Mouse (Mus musculus) heart, embryonic 14.5 days (tissue): ENCODE data around the gene Atg9b. TPM values are rescaled to one million over a fixed set of nuclear protein-coding genes. Genes with fewer than 3 reads are reported as not detected.
A peak's percentile ranks its signal among the peaks of the same experiment; 100 is the strongest.

Experiments
- ATAC-seq: fragments of 200-750 bp; cut with Nextera tagmentation; 2 replicates; pipeline ENCODE4 v1.8.0; 2017; ENCODE audit warnings: low read depth, moderate TSS enrichment; ENCODE audit not compliant: insufficient number of reproducible peaks, insufficient read depth, low FRiP score
- H3K27ac ChIP-seq, 2 experiments: fragments of 200-500 bp in 1 of 2; fragments of 300-500 bp in 1 of 2; sonication (generic) in 1 of 2; replicated peaks in 1 of 2; 2 replicates each; pipeline ENCODE4 v1.5.1; 2012 to 2014; ENCODE audit warnings: low read depth in 2 of 2, low read length in 2 of 2, control low read depth in 1 of 2, mild to moderate bottlenecking in 1 of 2, mixed read lengths in 1 of 2; ENCODE audit not compliant: control insufficient read depth in 1 of 2, insufficient read depth in 1 of 2
- H3K27me3 ChIP-seq: fragments of 300-500 bp; sonication (generic); 2 replicates; pipeline ENCODE4 v1.6.1; 2014; ENCODE audit warnings: mild to moderate bottlenecking, low read length, control low read depth; ENCODE audit not compliant: control insufficient read depth, insufficient read depth
- H3K36me3 ChIP-seq: fragments of 300-500 bp; sonication (generic); 2 replicates; pipeline ENCODE4 v1.6.1; 2014; ENCODE audit warnings: mild to moderate bottlenecking, control low read depth, low read length, mixed read lengths; ENCODE audit not compliant: control insufficient read depth, insufficient read depth
- H3K4me1 ChIP-seq, 2 experiments: fragments of 200-500 bp in 1 of 2; fragments of 300-500 bp in 1 of 2; sonication (generic) in 1 of 2; 2 replicates each; pipeline ENCODE4 v1.6.1; 2012 to 2014; ENCODE audit warnings: low read length in 2 of 2, control low read depth in 1 of 2, mixed read lengths in 1 of 2; ENCODE audit not compliant: control insufficient read depth in 2 of 2, insufficient read depth in 2 of 2
- H3K4me2 ChIP-seq: fragments of 300-500 bp; sonication (generic); 2 replicates; pipeline ENCODE4 v1.6.1; 2014; ENCODE audit warnings: mild to moderate bottlenecking, low read length
- H3K4me3 ChIP-seq, 2 experiments: fragments of 200-500 bp in 1 of 2; fragments of 300-500 bp in 1 of 2; sonication (generic) in 1 of 2; 2 replicates each; pipeline ENCODE4 v1.5.1; 2012 to 2014; ENCODE audit warnings: low read length in 2 of 2, mild to moderate bottlenecking in 2 of 2, control low read depth in 1 of 2, low read depth in 1 of 2, moderate library complexity in 1 of 2; ENCODE audit not compliant: control insufficient read depth in 1 of 2, insufficient read depth in 1 of 2
- H3K9ac ChIP-seq: fragments of 300-500 bp; sonication (generic); 2 replicates; pipeline ENCODE4 v1.6.1; 2014; ENCODE audit warnings: mild to moderate bottlenecking, low read length
- H3K9me3 ChIP-seq: fragments of 300-500 bp; sonication (generic); 2 replicates; pipeline ENCODE4 v1.6.1; 2016; ENCODE audit warnings: low read length, control low read depth; ENCODE audit not compliant: control insufficient read depth
- WGBS: fragments of 180-500 bp; shearing (Covaris S2); extraction: QIAGEN DNeasy Blood & Tissue Kit; methylation state at CpG from one replicate; pipeline ENCODE4 v1.1.7; 2014; 5-methylcytosine and 5-hydroxymethylcytosine counted together
- polyA plus RNA-seq: library from polyadenylated mRNA; unstranded; fragments of >200 nt; fragmentation: Nextera tagmentation; extraction: Ambion mirVana; gene quantifications from 2 replicates; pipeline ENCODE4 v1.2.1, GENCODE M21; 2014

The Atg9b gene
- polyA plus RNA-seq, 1 experiment from 2014 or later = 1.5 TPM

DNA sequence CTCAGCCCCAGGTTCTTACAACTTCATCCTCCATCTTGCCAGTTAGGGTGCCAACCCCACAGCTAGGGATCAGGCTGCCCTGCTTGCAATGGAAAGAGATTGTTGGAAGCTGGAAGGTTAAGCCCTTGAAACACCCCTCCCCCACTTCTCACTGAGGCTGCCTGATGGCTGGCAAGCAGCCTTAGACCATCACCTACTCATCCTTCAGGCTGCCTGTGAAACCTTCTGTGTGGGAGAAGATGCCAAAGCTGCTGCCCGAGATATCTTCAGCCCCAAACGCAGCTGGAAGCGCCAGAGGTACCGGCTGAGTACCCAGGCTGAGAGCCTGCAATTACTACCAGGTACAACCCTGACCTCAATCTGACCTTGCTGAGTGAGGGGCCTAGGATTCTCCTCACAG lies 12.4 kb downstream of the Atg9b start:
- no peak overlapping the region for H3K4me2 ChIP-seq
- no peak for ATAC-seq
- H3K9me3 ChIP-seq = no peaks in the 10 kb centered on the region
- peaks cover 19 to 28% of the 10 kb centered on the region in 2 experiments for H3K4me1 ChIP-seq
- H3K9ac ChIP-seq = no peak overlapping the region
- no peak overlapping the region for H3K4me3 ChIP-seq
- H3K36me3 ChIP-seq = peaks cover 7% of the 10 kb centered on the region; the same call in 1 of the 2 replicates
- no peaks in the 10 kb centered on the region for H3K27me3 ChIP-seq
- H3K27ac ChIP-seq = no peak overlapping the region
- WGBS = 42% methylated on average over 4 of the region's 4 CpGs

DNA sequence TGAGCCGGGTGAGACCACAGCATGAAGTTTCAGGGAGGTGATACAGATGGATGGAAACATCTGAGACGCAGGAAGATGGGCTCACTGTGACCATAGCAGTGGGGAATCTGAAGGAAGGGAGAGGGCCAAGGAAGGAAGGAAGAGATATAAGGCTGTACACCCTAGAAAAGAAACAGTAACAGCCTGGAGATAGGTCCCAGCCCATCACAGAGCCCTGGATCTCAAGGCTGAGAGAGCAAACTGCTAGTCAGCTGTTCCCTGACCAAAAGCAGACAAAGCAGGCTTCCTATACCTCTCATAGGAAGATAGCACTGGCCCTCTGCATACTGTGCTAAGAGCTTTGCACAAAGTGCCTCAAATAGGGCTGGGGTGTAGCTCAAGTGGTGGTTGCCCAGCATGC lies 13.2 kb downstream of the Atg9b start:
- Histone ChIP-seq H3K27me3 (no peaks in the 10 kb centered on the region), H3K4me2 (no peak overlapping the region), H3K9me3 (no peaks in the 10 kb centered on the region), H3K9ac (peak overlapping the region; percentile 8; the same call in 1 of the 2 replicates), H3K4me3 (no peak overlapping the region), H3K27ac (no peak overlapping the region), H3K36me3 (peaks cover 7% of the 10 kb centered on the region; the same call in 1 of the 2 replicates), H3K4me1 (peaks cover 20 to 31% of the 10 kb centered on the region in 2 experiments)
- no peak for ATAC-seq
- 78% methylated on average over 2 of the region's 2 CpGs for WGBS

DNA sequence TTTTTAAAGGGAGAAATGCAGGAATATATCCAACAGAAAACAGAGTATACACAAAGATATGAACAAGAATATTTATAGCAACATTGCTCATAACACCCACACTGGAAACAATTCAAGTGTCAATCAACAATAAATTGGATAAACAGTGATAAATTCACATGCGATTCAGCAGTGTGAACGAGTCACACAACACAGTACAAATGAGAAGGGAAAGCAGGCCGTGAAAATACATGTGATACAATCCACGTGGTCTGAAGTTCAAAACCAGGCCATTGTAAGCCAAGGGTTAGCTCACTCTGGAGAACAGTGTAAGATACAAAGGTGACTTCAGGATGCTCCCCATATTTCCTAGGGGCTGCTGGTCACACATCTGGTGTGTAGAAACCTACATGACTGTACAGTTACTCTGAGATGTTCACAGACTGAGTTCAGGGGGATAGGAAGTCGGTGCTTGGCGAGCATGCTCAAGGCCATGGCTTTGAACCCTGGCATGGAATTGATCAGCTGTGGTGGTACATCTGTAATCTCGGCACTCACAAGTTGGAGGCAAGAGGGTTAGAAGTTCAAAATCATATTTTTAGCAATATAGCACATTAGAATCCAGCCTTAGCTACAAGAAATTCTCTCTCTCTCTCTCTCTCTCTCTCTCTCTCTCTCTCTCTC lies 17.1 kb downstream of the Atg9b start:
- H3K4me1 ChIP-seq = peaks cover 15 to 22% of the 10 kb centered on the region in 2 experiments
- H3K9ac ChIP-seq = no peak overlapping the region
- no peak overlapping the region for H3K4me3 ChIP-seq
- no peaks in the 10 kb centered on the region for H3K9me3 ChIP-seq
- peaks cover 21% of the 10 kb centered on the region; the same call in 1 of the 2 replicates for H3K36me3 ChIP-seq
- H3K27me3 ChIP-seq = no peaks in the 10 kb centered on the region
- WGBS = 43% methylated on average over 7 of the region's 7 CpGs
- H3K27ac ChIP-seq = no peak overlapping the region; a peak in 1 of 4 replicates
- ATAC-seq = no peak
- no peak overlapping the region for H3K4me2 ChIP-seq

DNA sequence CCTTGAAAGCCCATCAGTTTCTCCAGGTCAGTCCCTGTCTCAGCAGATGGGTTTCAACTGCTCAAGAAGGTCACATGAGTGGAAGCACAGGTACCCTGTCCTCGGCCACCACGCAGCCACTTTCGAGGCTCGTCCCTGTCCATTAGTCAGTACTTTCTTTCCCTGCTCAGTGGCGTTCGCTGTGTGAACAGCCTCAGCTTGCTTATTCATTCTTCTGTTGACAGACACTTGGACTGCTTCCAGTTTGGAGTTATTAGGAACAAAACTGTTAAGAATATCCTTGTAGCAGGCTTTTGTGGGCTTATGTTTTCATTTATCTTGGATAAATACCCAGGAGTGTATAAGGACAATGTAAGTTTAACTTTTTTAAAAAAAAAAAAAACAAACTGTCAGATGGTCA lies 17.7 kb downstream of the Atg9b start:
- Histone ChIP-seq H3K4me1 (peaks cover 11 to 17% of the 10 kb centered on the region in 2 experiments), H3K9me3 (no peaks in the 10 kb centered on the region), H3K36me3 (peaks cover 24% of the 10 kb centered on the region; the same call in 1 of the 2 replicates), H3K4me2 (no peak overlapping the region), H3K27me3 (no peaks in the 10 kb centered on the region), H3K27ac (peak overlapping the region; percentile 21 to 46; a peak in 3 of 4 replicates), H3K9ac (no peak overlapping the region), H3K4me3 (no peak overlapping the region)
- ATAC-seq = no peak
- WGBS = 17% methylated on average over 6 of the region's 6 CpGs

DNA sequence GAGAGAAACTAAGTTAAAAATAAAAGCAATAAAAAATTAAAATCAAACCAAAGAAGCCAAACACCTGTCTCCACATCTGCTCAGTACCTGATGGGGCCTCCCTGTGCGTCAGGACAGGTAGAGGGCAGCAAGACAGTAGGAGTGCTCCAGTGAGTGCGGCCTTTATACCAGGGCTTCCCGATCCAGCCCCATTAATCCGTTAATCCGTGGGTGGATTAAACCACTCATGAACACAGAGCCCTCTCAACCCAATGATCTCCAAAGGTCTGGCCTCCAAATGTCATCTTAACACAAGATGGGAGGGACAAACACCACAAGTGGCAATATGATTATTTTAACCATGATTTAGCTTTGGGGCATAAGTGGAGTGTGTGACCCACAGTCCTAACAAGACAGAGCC lies 18.1 kb downstream of the Atg9b start:
- Histone ChIP-seq H3K4me1 (peaks cover 11 to 17% of the 10 kb centered on the region in 2 experiments), H3K4me3 (no peak overlapping the region), H3K4me2 (no peak overlapping the region), H3K9me3 (no peaks in the 10 kb centered on the region), H3K27ac (peak overlapping the region; percentile 21 to 46; a peak in 3 of 4 replicates), H3K9ac (no peak overlapping the region), H3K27me3 (no peaks in the 10 kb centered on the region), H3K36me3 (peaks cover 26% of the 10 kb centered on the region; the same call in 1 of the 2 replicates)
- WGBS = 78% methylated on average over 5 of the region's 5 CpGs
- no peak for ATAC-seq

DNA sequence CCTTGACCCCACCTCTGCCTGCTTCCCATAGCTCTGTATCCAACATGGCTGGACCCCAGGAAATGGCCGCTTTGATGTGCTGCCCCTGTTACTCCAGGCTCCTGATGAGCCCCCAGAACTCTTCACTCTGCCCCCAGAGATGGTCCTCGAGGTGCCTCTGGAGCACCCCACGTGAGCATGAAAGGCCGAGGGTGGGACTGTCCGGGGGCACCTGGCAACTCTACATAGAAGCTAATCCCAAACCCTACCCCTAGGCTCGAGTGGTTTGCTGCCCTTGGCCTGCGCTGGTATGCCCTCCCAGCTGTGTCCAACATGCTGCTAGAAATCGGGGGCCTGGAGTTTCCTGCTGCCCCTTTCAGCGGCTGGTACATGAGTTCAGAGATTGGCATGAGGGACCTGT lies 22.2 kb downstream of the Atg9b start:
- 87% methylated on average over 9 of the region's 9 CpGs for WGBS
- Histone ChIP-seq H3K27ac (no peak overlapping the region), H3K36me3 (peaks cover 35% of the 10 kb centered on the region; the same call in 1 of the 2 replicates), H3K4me3 (no peak overlapping the region), H3K9me3 (no peaks in the 10 kb centered on the region), H3K4me1 (peaks cover 13 to 22% of the 10 kb centered on the region in 2 experiments), H3K9ac (no peak overlapping the region), H3K4me2 (no peak overlapping the region), H3K27me3 (no peaks in the 10 kb centered on the region)
- ATAC-seq = no peak

DNA sequence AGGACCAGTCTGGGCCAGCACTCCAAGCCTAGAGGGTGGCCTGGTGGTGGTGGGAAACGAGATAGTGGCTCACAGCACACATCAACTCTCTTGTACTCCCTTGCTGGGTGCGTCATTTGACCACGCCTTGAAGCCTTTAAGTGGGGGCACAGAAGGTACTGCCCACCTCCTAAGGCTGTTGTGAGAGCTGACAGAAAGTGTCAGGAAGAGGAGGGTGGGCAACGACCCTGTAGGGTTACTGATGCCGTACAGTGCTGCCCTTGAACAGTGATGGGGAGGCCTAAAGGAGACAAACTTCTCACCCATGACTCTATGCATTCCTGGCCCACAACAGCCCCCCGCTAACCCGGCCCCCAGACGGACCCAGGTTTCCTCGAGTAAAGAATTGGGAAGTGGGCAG lies 25.5 kb downstream of the Atg9b start:
- Histone ChIP-seq H3K4me3 (peak overlapping the region; percentile 20 to 43), H3K27ac (no peak overlapping the region), H3K4me2 (peak overlapping the region; percentile 55), H3K9ac (0 out of 2 replicates have a peak overlapping the region, but pooled peaks have one; percentile 23), H3K4me1 (peaks cover 12 to 17% of the 10 kb centered on the region in 2 experiments; a peak in 3 of 4 replicates), H3K27me3 (no peaks in the 10 kb centered on the region), H3K36me3 (0 out of 2 replicates have a peak, but pooled peaks cover 19% of the 10 kb centered on the region), H3K9me3 (no peaks in the 10 kb centered on the region)
- 76% methylated on average over 9 of the region's 9 CpGs for WGBS
- ATAC-seq = no peak
